Mouse (Mus musculus): ENCODE results near the gene Ccdc96. TPM values are rescaled to one million over a fixed set of nuclear protein-coding genes. Genes with fewer than 3 reads are reported as not detected.
A peak's percentile ranks its signal among the peaks of the same experiment; 100 is the strongest.

The Ccdc96 gene
- polyA plus RNA-seq, 1 experiment: 0.17 TPM

DNA sequence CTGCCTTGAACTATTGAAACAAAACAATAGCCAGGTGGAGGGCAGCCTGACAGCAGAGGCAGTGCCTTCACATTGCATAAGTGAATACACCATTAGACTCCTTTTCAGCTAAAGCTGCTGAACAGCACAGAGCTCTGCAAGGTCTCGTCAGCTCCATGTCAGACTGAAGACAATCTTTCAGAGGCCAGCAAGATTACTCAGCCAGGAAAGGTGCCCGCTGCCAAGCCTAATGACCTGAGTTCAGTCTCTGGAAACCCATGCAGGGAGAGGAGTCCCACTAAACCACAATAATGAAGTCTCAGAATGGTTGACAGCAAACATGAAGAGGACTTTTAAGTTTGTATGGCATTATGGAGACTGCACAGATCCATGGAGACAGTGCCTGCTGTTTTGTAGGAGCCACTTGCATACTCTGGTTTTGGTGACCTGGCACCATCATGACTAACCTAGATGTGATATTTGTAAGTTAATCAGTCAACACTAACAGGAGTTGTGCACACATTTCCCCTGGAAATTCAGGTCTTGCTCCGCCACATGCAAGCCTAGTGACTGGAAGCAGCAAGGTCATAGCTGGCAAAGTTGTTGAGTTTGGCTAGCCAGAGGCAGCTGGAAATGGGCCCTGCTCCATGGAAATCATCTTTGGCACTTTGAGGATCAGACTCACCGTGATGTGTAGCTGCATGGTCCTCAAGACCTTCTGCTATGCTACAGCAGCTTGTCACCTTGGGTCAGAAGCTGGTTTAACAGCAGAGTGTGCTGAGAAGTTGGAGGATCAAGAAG lies 11.3 kb upstream of the Ccdc96 start:
- no peak for DNase-seq (ENCODE audit: low spot score)

DNA sequence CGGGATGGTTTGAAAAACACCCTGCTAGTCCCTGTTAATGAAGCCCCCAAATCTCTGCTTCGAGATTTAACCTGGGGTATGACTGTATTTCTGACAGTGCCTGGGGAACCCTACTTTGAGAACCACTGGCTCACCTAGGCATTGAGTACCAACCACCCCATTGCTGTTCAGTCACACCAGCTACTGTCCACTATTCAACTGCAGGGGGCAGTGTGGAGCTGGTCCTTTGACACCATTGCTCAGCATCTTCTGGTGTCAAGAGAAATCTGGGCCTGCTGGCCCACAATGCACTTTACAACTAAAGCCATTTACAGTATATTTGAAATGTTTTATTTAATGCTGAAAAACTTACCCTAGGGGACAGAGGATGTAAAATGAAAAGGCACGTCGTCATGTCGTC lies 10.1 kb upstream of the Ccdc96 start:
- no peak for DNase-seq (ENCODE audit: low spot score)

DNA sequence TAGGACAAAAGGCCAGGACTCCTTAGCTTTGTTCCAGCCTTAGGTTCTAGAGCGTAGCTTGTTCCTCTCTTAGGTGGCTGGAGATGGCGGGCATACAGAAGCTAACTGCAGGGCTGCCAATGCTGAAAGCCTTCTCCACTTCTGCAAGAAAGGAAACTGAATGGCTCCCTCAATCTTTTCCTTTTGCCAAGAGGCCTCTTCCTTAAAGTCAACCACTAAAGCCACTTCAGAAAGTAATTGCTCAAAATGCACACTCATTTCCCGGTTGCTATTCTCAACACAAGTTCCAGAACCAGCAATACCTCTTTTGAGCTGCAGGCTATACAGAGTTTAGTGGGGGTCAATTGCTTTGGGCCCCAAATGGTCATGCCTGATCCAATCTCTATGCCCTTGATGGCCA lies 6.9 kb upstream of the Ccdc96 start:
- no peak for DNase-seq (ENCODE audit: low spot score)

DNA sequence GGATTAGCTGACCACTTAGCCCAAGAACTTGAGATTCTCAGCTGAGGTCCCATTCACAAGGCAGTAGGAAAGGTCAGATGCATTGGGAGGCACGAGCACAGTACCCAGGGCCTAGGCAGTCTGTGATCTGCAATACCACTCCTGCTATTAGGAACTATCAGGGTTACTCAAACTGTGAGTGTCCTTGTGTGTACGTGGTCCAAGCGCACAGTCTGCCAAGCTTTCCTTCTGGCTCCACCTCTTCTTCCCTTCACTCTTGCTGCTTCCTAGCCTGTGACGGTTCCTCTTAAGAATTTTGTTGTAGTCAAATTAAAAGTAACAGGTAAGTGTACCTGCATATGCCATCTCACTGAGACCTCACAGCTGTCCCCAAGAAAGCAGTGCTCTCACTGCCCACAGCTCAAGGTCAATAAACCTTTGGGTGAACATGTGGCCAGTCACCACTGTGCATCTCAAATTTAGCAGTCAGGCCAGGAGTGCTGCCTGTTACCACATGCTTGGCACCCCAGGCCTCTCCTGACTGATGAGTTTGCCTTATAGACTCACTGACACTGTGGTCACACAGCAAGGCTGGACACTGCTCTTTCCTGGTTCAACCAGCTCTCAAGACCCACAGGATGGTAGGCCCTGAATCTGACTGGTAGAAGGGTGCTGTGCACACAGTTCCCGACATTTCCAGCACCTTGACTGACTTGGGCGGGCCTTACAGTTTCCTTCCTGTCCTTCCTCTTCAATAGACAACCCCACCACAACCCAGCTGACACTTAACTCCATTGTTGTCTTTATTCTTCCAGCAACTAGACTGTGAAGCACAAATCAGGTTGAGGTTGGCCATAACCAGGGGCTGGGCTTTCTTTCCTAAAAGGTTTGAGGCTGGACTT lies 5.6 kb upstream of the Ccdc96 start:
- DNase-seq (ENCODE audit: low spot score): no peak

DNA sequence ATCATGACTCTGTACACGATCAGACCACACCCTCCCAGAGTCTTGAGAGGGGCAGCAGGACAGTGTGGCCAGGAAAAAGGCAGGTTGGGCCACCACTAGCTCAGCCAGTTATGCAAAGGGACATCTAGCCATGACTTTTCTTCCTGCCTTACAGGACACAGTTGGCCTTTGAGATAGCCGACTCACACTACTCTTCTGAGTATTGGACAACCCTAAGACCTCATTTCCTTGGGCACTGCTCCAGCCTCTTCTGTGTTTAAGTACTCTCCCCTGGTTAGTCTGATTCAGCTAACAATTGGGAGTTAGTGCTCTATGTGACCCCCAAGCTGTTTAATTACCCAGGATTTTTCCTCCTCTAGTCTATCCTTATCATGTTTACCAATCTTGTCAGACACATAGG lies 4.7 kb upstream of the Ccdc96 start:
- no peak for DNase-seq (ENCODE audit: low spot score)

DNA sequence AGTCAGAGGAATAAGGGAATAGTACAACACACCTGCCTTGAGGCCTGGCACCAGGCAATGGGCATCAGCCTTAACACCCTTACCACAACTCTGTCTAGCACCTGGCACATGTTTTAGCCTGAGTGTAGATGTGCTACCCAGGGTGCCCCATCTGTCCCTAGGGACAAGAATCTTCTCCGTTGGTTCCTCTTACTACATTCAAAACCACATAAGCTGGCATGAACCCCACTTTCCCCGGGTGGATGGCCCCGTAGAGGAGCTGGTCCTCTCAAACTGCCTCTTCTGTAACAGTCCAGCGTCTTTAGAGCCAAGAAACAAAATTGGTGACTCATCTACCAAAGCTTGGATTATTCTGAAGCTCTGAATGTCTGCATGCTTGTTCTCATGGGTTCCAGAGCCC lies 4.0 kb upstream of the Ccdc96 start:
- no peak for DNase-seq (ENCODE audit: low spot score)

DNA sequence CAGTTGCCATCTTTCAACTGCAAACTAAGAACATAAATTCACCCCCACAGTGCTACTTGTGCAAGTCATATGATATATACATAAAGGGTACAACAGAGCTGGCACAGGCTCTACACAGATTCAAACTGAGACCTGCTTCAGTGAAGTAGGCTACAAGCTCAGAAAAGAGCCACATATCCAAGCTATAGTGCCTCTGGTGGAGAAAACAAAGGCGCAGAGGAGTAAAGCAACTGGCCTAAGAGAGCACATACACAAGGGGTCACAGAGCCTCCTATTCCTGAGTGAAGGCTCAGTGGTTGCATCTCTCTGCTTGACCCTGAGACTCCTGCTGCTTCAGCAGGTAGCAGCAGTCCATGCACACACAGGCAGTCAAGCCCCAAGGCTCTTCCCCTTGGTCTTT lies 3.3 kb upstream of the Ccdc96 start:
- no peak for DNase-seq (ENCODE audit: low spot score)

DNA sequence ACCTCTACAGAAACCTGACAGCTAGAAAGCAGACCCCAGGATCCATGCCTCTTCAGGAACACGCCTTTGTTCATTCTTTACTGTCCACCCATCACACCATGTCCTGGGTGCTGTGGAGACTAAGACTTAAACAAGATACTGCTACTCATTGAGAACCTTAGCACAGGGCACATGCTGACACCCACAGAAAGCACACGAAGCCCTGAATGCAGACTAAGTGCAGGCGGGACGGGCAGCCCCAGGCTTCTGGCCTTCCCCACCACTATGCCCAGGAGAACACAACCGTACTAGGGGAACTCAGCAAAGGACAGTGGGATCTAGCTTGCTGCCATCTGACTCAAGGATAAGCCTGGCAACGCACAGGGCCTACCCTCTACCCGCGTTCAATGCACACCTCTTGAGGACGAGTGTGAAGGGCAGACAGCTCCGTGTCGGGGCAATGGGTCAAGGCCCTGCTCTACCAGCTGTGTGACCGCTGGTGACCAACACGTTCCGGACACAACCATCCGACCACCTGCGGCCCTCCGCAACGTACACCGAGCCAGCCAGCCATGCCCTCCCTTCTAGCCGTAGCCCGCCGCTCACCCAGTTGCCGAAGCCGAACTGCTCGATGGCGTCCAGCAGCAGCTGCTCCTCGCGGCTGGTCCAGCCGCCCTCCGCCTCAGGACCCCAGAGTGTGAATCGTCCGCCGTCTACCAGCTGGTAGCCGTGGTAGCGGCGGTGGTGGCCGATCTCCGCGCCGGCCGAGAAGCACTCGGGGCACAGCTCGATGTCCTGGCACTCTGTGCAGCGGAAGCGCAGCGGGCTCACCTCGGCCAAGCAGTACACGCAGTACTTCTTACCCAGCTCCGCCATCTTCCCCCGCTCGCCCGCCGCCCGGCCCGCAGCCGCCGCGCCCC lies 936 bp upstream of the Ccdc96 start:
- peak; percentile 56 for DNase-seq (ENCODE audit: low spot score)

DNA sequence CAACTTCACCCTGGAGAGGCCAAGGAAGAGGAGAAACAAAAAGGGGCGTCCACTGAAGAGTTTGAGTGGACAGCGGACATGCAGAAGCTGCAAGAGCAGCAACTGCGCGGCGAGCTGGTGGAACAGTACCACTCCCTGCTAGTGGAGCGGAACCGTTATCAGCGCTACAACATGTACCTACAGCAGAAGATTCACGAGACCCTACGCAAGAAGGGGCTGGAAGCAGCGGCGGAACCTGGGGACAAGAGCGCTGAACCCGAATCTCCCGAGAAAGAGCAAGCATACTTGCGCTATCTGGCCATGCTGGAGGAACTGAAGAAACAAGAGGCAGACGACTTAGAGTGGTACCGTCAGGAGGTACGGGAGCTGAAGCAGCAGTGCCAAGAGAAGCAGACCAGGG lies 918 bp downstream of the Ccdc96 start:
- no peak for DNase-seq (ENCODE audit: low spot score)

DNA sequence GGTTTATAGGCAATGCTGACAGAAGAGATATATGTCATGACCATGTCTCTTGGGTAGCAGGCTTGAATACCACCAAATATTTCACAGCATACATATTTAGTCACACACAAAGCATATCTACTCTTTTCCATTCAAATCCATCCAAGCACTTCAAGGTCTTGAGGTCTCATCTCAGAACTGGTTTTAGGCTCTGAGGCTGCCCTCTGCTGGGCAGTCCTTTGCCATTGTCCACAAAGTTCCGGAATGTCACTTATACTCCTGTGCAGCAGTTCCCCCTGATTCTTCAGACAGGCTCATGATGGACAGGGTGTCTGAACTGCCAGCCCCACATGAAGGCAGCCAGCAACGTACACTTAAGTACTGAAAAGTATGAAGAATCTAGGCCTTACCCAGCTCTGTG lies 4.8 kb downstream of the Ccdc96 start:
- DNase-seq (ENCODE audit: low spot score): no peak

DNA sequence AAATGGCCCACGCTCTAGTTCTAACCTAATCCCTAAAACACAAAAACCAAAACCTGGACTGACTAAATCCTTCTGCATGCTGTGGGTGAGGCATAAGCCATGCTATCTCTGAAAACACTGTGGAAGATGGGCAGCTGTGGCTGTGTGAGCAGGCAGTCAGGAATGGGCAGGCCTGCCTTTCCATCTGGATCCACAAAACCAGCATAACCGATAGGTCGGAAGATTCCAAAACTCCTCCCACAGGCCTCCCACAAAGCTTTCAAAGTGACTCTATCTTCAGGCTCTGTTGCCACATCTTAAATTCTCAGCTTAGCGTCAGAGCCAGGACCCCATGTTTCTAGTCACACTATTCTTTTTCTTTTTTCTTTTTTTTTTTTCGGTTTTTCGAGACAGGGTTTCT lies 9.5 kb downstream of the Ccdc96 start:
- no peak for DNase-seq (ENCODE audit: low spot score)

DNA sequence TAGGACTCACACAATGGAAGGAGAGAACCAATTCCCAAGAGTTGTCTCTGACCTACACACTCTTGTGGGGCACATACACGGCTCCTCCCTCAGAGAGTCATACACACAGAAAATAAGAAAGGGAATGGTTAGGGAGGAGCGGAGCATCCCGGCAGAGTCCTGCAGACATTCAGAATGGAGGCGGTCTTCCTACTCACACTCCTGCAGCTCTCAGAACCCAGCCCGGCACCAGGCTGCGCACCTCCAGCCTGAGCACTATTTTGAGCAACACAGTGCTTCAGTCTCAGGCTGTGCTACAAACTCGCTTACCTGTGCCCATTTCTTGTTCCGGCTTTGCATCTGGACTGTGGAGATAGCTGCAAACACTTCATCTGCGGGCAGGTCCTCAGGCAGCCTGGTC lies 10.3 kb downstream of the Ccdc96 start:
- no peak for DNase-seq (ENCODE audit: low spot score)

DNA sequence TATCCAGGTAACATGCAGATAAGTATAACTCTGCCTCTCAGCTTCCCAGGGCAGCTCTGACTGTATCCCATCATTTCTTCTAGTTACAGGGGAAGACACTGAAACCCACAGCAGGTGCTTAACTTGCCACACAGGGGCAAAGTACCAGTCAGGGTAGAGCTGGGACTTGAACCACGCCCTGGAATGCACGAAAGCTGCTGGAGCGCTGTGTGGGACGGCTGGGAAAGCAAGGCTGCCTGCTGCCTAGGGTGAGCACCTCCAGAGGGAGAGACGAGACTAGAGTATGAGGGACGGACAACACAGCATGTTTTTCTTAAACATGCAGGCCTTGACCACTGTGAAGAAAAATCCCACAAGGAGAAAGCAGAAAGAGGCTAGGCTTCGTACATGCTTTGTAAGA lies 20.8 kb downstream of the Ccdc96 start:
- no peak for DNase-seq (ENCODE audit: low spot score)

DNA sequence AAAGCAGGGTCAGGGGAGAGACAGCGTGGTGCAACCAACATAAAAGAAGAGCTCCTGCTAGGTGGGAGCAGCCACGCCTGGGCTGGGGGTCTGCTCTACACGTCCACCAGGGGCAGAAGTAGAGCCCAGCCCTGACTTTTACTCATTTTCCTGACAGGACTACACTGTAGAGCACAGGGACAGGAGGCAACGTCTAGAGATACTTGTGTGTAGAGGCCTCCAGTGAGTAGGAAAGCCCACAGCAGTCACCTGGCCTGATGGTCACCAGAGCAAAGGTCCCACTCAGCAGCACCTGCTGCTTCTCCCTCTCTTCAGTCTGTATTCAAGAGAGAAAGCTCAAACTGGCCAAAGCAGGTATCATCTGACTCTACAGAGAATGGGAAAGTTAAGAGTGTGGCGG lies 21.3 kb downstream of the Ccdc96 start:
- DNase-seq (ENCODE audit: low spot score): no peak

DNA sequence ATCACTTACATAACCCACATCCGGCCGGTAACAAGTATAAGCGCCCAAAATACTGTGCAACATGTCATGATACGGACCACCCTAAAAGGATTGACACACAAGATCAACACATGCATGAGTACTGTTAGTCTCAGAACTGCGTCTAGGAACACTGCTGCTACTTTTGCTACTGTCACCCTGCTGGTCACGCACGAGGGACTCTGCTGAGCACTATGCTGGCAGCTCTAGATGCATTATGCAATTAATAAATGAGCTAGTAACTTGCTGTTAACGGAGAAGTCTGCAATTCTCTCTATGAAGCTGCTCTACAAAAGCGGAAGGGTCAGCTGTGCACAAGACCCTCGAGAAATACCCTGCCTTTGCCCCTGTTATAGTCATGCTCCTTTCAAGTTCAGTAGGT lies 24.0 kb downstream of the Ccdc96 start:
- DNase-seq (ENCODE audit: low spot score): no peak

DNA sequence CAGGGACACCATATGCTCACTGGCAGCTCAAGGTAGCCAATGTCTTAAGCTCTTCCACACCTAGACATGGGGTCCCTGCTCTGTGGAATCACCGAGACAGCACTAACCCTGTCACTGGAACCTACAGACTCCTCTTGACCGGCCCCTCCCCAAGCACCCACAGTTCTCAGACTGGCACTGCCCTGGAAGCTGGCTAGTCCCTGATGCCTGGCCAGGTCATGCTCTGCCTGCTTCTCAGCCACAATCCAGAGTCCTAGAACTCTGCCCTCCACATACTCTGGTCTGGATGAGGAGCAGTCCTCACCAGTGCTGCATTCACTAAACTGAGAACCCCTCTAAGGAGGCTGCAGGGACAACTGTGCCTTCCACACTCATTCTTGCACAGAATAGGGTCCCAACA lies 26.6 kb downstream of the Ccdc96 start:
- no peak for DNase-seq (ENCODE audit: low spot score)

DNA sequence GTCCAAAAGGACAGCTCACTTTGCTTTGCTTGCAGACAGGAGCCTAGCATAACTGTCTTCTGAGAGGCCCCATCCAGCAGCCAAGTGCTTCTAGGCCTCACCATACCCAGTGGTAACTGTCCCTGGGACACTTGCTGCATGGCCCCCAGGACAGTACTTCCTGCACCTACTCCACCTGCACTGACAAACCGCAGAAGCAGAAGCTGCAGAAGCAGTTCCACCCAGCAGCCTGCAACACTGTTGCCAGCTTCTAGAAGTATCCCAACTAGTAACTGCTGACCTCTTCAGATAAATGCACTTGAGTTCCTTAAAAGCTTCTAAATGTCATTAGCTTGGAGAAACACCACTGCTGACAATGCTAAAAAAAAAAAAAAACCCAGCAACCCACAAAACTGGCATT lies 30.7 kb downstream of the Ccdc96 start:
- DNase-seq (ENCODE audit: low spot score): no peak

DNA sequence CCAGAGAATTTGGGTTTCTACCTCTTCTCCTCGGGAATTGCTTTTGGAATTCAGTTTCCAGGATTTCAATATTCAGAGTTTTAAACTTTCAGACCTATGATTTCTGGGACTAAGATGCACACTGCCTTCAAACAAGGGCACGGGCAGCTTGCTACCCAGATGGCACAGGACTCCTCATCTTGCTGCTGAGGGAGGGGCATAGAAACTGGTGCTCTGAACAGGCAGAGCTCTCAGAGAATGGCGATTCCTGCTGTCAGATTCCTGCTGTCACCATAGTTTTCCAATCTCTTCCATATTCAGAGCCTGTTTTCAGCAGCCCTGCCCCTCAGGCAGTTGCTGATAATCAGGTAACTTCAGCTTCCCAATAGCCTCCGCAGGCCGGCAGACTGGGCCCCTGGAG lies 31.2 kb downstream of the Ccdc96 start:
- DNase-seq (ENCODE audit: low spot score): no peak

DNA sequence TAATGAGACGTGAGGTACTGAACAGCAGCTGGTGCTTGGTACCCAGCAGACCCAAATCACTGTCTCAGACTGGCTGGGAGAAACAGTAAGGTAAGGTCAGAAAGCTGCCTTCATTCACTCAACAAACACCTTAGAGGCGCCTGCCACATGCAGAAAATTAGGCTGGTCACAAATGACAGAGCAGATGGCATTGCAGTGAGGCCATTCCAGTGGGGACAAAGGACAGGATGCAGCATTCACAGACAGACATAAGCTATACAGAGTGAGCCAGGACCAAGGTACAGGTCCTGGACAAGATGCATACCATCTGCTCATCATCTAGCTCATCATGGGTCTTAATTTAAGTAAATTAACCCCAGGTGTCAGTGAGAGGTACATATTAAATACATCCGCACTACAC lies 33.2 kb downstream of the Ccdc96 start:
- DNase-seq (ENCODE audit: low spot score): no peak

DNA sequence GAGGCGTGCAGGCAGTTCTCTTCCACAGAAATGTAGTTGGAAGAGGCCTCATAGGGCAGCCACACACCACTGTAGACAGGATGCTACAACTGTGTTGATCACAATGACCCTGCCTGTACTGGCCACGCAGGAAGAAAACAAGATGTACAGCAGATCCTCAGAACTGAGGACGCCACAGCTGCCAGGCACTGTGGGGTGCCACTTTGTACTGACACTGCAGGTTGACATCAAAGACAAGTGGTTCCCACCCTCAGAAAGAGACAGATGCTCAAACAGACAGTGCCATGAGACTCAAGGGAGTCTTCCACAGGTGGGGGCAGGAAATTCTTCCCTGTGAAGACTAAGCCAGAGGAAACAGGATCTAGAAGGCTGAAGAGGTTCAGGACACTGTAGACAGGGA lies 35.4 kb downstream of the Ccdc96 start:
- DNase-seq (ENCODE audit: low spot score): no peak

DNA sequence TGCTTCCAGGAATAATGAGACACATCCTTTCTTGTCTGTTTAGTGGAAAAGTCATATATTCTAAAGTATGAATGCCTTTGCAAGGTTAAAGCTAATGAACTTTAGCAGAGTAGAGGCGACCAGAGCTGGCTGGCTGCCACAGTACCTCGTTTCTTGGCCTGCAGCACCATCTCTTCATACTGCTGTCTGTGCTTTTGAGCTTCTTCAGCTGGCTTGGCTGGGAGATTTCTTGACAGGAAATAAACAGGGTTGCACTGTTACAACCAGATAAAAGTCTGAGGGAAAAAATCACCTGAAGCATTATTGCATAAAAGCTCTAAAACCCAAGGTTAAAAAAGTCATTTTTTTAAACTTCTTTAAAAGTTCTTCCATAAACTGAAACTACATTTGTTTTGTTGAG lies 38.4 kb downstream of the Ccdc96 start:
- DNase-seq (ENCODE audit: low spot score): no peak

DNA sequence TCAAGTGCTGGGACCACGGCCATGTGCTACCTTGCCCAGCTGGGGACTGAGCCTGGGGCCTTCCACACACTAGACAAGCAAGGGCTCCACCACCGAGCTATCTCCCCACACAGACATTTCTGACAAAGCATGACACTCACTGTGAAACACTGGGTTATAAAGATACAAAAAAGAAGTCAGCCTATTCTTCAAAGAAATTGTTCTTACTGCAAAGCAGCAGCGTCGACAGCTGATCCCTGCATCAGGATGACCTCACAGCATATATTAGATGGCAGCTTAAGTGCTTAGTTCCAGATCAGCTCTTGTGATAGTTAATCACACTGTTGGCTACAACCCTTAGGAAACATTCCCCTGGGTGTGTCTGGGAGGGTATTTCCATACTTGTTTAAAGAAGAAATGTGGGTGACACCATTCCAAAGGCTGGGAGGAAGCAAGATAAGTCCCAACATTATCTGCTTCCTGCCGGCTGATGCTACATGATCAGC lies 38.9 kb downstream of the Ccdc96 start:
- DNase-seq (ENCODE audit: low spot score): no peak
